Mouse (Mus musculus): Measurements from ENCODE around the gene Cmip.

DNA sequence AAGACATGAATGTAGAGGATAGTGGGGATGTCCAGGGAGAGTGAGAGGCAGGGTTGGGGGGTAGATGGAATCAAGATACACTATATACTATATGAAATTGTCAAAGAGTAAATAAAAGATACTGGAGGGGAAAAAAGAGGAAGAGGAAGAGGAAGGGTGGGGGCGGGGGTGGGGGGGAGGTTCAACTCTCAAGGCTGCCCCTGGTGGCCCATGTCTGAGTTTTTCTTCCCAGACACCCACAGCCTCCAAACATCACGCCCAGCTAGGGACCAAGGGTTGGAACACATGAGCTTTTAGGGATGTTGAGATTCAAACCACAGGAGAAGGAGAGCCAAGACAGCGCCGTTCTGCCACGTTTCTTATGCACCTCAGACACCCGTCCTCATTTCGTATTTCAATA, 23.7 kb upstream of the Cmip start:
- TF ChIP-seq POLR2A (IDR thresholded peaks at IDR 0.05; ENCODE audit: borderline replicate concordance, insufficient read depth, low read length) (no peak), CTCF (IDR thresholded peaks at IDR 0.05; ENCODE audit: borderline replicate concordance, insufficient read depth, low read depth, low read length) (no peak)

Data from cerebellum, adult 2 months (tissue).